Mouse (Mus musculus): ENCODE data around the gene Eya2.

DNA sequence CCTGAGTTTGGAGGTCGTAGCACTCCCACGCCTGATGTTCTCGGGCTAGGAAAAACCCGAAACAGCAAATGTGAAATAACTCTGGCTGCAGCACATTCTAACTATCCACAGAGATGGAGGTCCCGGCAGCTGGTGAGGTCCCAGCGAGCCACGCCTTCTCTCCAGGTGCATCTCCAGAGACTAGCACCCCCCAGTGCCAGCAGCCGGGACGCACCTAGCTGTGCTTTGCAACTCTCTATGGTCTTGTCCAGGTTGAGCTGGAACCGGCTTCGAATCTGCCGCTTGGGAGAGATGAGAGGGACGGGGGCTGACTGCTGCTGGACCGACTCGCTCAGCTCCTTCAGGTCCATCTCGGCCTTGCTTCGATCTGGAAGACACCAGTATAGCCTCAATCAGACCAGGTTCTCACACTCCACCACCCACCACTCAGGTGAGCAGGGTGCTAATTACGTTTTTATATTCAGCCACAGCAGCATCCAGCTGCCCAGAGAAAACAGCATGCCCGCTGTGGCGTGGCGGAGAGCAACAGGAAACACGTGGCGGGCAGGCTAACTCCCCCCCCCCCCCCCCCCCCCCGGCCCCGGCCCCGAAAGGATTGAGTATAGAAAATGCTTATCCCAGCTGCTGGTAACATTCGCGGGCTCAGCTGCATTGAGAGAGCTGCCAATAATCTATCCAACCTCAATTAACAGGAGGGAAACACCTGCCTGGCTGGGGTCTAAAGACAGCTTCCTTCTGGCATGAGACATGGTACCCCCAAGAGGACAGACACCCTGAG lies 220.5 kb downstream of the Eya2 start:
- no peak for TF ChIP-seq EP300 (IDR thresholded peaks at IDR 0.05; ENCODE audit: low read depth in 1 of 2, low read length in 2 of 2)
- no peak for TF ChIP-seq ZKSCAN1 (IDR thresholded peaks at IDR 0.05; ENCODE audit: low read depth, low read length)
- TF ChIP-seq CTCF (IDR thresholded peaks at IDR 0.05 in 2 of 3, conservative IDR thresholded peaks at IDR 0.05 in 1 of 3; ENCODE audit: control insufficient read depth in 1 of 3, insufficient read depth in 1 of 3, low read depth in 2 of 3, low read length in 3 of 3, poor library complexity in 1 of 3, severe bottlenecking in 1 of 3): no peak
- no peak for TF ChIP-seq BHLHE40 (IDR thresholded peaks at IDR 0.05; ENCODE audit: borderline replicate concordance, low read depth, low read length)
- no peak for TF ChIP-seq ZNF384 (IDR thresholded peaks at IDR 0.05; ENCODE audit: low read depth, low read length)
- no peak for TF ChIP-seq TAL1 (IDR thresholded peaks at IDR 0.05; ENCODE audit: low read length)
- no peak for TF ChIP-seq NRF1 (IDR thresholded peaks at IDR 0.05; ENCODE audit: insufficient read depth, low read depth, low read length, poor library complexity, severe bottlenecking)
- no peak for TF ChIP-seq TBP (IDR thresholded peaks at IDR 0.05; ENCODE audit: low read depth, low read length)
- no peak for TF ChIP-seq E2F4 (IDR thresholded peaks at IDR 0.05; ENCODE audit: borderline replicate concordance, low read depth, low read length)
- TF ChIP-seq USF1 (IDR thresholded peaks at IDR 0.05; ENCODE audit: low read depth, low read length): no peak
- no peak for TF ChIP-seq RCOR1 (IDR thresholded peaks at IDR 0.05; ENCODE audit: low read depth, low read length)
- TF ChIP-seq POLR2AphosphoS2 (IDR thresholded peaks at IDR 0.05; ENCODE audit: low read length): no peak
